In genomic region chr6:122784866-122785265, GRCm38 (mm10) we compare ENCODE assay signal across 12 mouse cellular contexts. TPM values are rescaled to one million over a fixed set of nuclear protein-coding genes. Genes with fewer than 3 reads are reported as not detected.
DNase-seq lines count a peak whose midpoint lies in the region; ATAC-seq and TF ChIP-seq lines count a peak whose summit lies in the region.
"Had no signal": no experiment of that assay in that cellular context is flagged by ENCODE, and none has a peak within 500 bp of the region (broad histone marks: within the 10 kb centered on the region; RNA-seq: fewer than 3 reads in every experiment).

No protein-coding gene starts in this region.

- 96% methylated on average over 3 of the region's 3 CpGs for WGBS in lung, adult 2 months

- no peaks in the 10 kb centered on the region for H3K36me3 ChIP-seq in ES-E14 (ENCODE audit: control insufficient read depth, insufficient read depth, low read length, poor library complexity, severe bottlenecking)
- H3K36me3 ChIP-seq: heart, embryonic 15.5 days; liver, embryonic 13.5 days had no signal

- in situ Hi-C loops in ES-E14 (cut with MboI; ENCODE audit: low sequenced_read_pairs in 2 of 2, unreplicated experiment in 2 of 2): loop anchor here in 1 of 2 experiments (10.0 kb wide), 2 partner anchors 50 to 120 kb away; no protein-coding TSS in a partner anchor

- ATAC-seq in megakaryocyte, adult 5-6 weeks (ENCODE audit: poor library complexity, severe bottlenecking): peak; percentile 36
- ATAC-seq in megakaryocyte-erythroid progenitor cell, adult 5-6 weeks (replicated peaks; ENCODE audit: low FRiP score, low TSS enrichment, poor library complexity, severe bottlenecking): no peak

- no peak for TF ChIP-seq POLR2A in lung, adult 2 months (IDR thresholded peaks at IDR 0.05; ENCODE audit: borderline replicate concordance, extremely low read depth, low read depth, low read length)

- peak; percentile 56 for DNase-seq in cerebellum, adult 9-11 months
- no peak for DNase-seq in cerebellum, adult 11-12 months
- no peak for DNase-seq in lung, adult 2 months
- no peak for DNase-seq in lung, postnatal 4 days
- no peak for DNase-seq in ES-E14 (ENCODE audit: low read depth, low spot score)
- no peak for DNase-seq in heart, postnatal 36 days
- DNase-seq: kidney, postnatal 10 days; liver, embryonic 13.5 days had no signal

- H3K4me1 ChIP-seq in lung, adult 2 months (ENCODE audit: control insufficient read depth, insufficient read depth, low read length): peaks cover 7% of the 10 kb centered on the region
- H3K4me1 ChIP-seq in ES-E14 (ENCODE audit: control insufficient read depth in 2 of 2, insufficient read depth in 2 of 2, low read length in 2 of 2, poor library complexity in 1 of 2): peaks cover 7 to 18% of the 10 kb centered on the region in 2 experiments

- no peaks in the 10 kb centered on the region for H3K9me3 ChIP-seq in ES-E14 (ENCODE audit: control insufficient read depth, insufficient read depth, low read depth, low read length)
- H3K9me3 ChIP-seq: heart, embryonic 15.5 days; liver, embryonic 13.5 days had no signal

- no peak overlapping the region for H3K4me3 ChIP-seq in lung, adult 2 months (replicated peaks; ENCODE audit: extremely low read depth, low read depth, low read length)
- H3K4me3 ChIP-seq in ES-E14 (ENCODE audit: insufficient read depth in 1 of 2, low read depth in 1 of 2, low read length in 2 of 2, poor library complexity in 1 of 2, severe bottlenecking in 1 of 2): no peak overlapping the region
- H3K4me3 ChIP-seq: heart, embryonic 15.5 days; liver, embryonic 13.5 days; myocyte had no signal

- no peak overlapping the region for H3K9ac ChIP-seq in ES-E14 (ENCODE audit: insufficient read depth, low read depth, low read length, poor library complexity, severe bottlenecking)
- H3K9ac ChIP-seq: heart, embryonic 15.5 days; liver, embryonic 13.5 days had no signal

- H3K27ac ChIP-seq in ES-E14 (ENCODE audit: insufficient read depth, low read depth, low read length, poor library complexity, severe bottlenecking): no peak overlapping the region
- H3K27ac ChIP-seq: heart, embryonic 15.5 days; liver, embryonic 13.5 days had no signal

- TF ChIP-seq CTCF in lung, adult 2 months (IDR thresholded peaks at IDR 0.05; ENCODE audit: insufficient read depth, low read length): 0 out of 2 replicates have a peak, but pooled peaks have one; percentile 6

- intact Hi-C loops in heart, postnatal 36 days (cut with DNase I): no loop called here

TF ChIP-seq in ES-E14, 5 proteins besides CTCF, POLR2A, EP300 and RAD21:
- peak; percentile 69 for TF ChIP-seq ZC3H11A (IDR thresholded peaks at IDR 0.05; ENCODE audit: borderline replicate concordance, low read depth, low read length)
- TF ChIP-seq HCFC1 (IDR thresholded peaks at IDR 0.05; ENCODE audit: borderline replicate concordance, insufficient read depth, low read length): no peak
TF ChIP-seq in ES-E14: peak in this region for 1.

RNA-seq across cellular contexts. Expression of gene Slc2a3, which starts 16.6 kb away (rescaled TPM):
- polyA plus RNA-seq in lung, adult 2 months (2012; rRNA removed): 2.6 and 7.4 TPM in 2 replicates
- 890 and 1,987 TPM in 2 replicates for total RNA-seq in ES-E14 (2012; rRNA removed)
- 44.5 and 48.4 TPM in 2 replicates for total RNA-seq in megakaryocyte, adult 5-6 weeks (2015)
- 51.4 and 63.5 TPM in 2 replicates for total RNA-seq in megakaryocyte, adult 5-6 weeks (2017)
- total RNA-seq in megakaryocyte-erythroid progenitor cell, adult 5-6 weeks (2014; fragmentation: Nextera tagmentation): 13.3 and 18.9 TPM in 2 replicates
- total RNA-seq in megakaryocyte-erythroid progenitor cell, adult 5-6 weeks (2017): 21.5 and 26.2 TPM in 2 replicates
- total RNA-seq in heart, postnatal 36 days (2021): 1 to 10 TPM; 1.6 to 2.0 TPM

RNA-seq across cellular contexts. Expression of gene Foxj2, which starts 34.8 kb away (rescaled TPM):
- 16.5 and 19.9 TPM in 2 replicates for polyA plus RNA-seq in lung, adult 2 months (2012; rRNA removed)
- total RNA-seq in ES-E14 (2012; rRNA removed): 1.3 and 1.7 TPM in 2 replicates
- 35.6 and 43.1 TPM in 2 replicates for total RNA-seq in megakaryocyte, adult 5-6 weeks (2015)
- total RNA-seq in megakaryocyte, adult 5-6 weeks (2017): 10.2 and 16.1 TPM in 2 replicates
- 10.4 and 18.1 TPM in 2 replicates for total RNA-seq in megakaryocyte-erythroid progenitor cell, adult 5-6 weeks (2014; fragmentation: Nextera tagmentation)
- total RNA-seq in megakaryocyte-erythroid progenitor cell, adult 5-6 weeks (2017): 4.3 and 11.3 TPM in 2 replicates
- total RNA-seq in heart, postnatal 36 days (2021): 10 to 100 TPM; 33.4 to 34.7 TPM

Comparison
In these comparisons a context has a peak if more than half of its experiments do, and no peak if none do; other contexts are left out.
1. RNA of gene Slc2a3, which starts 16.6 kb away (total RNA-seq): 890 to 1,987 TPM in ES-E14; 44.5 to 63.5 TPM in megakaryocyte, adult 5-6 weeks, 13.3 to 26.2 TPM in megakaryocyte-erythroid progenitor cell, adult 5-6 weeks and 1.6 to 2.0 TPM in heart, postnatal 36 days; every median in the first group is over 10 times any median in the second.